Mouse (Mus musculus) midbrain, embryonic 16.5 days (tissue): Measurements from ENCODE around the gene D6Ertd527e. TPM values are rescaled to one million over a fixed set of nuclear protein-coding genes. Genes with fewer than 3 reads are reported as not detected.

Experiments
- ATAC-seq: fragments of 200-750 bp; cut with Nextera tagmentation; 2 replicates; pipeline ENCODE4 v1.8.0; 2017; ENCODE audit warnings: moderate TSS enrichment
- H3K27ac ChIP-seq: fragments of 300-500 bp; sonication (generic); 2 replicates; pipeline ENCODE4 v1.5.1; 2014; ENCODE audit warnings: mild to moderate bottlenecking, low read length, mixed read lengths
- H3K27me3 ChIP-seq: fragments of 300-500 bp; sonication (generic); 2 replicates; pipeline ENCODE4 v1.6.1; 2014; ENCODE audit warnings: low read depth, low read length, mixed read lengths; ENCODE audit not compliant: control insufficient read depth, insufficient read depth
- H3K36me3 ChIP-seq: fragments of 300-500 bp; sonication (generic); 2 replicates; pipeline ENCODE4 v1.6.1; 2014; ENCODE audit warnings: mild to moderate bottlenecking, low read length, moderate library complexity, mixed read lengths; ENCODE audit not compliant: control insufficient read depth, insufficient read depth
- H3K4me1 ChIP-seq: fragments of 300-500 bp; sonication (generic); 2 replicates; pipeline ENCODE4 v1.6.1; 2014; ENCODE audit warnings: mild to moderate bottlenecking, low read length, mixed read lengths; ENCODE audit not compliant: control insufficient read depth, insufficient read depth
- H3K4me2 ChIP-seq: fragments of 300-500 bp; sonication (generic); 2 replicates; pipeline ENCODE4 v1.6.1; 2014; ENCODE audit warnings: mild to moderate bottlenecking, low read length, mixed read lengths
- H3K4me3 ChIP-seq: fragments of 300-500 bp; sonication (generic); 2 replicates; pipeline ENCODE4 v1.5.1; 2014; ENCODE audit warnings: low read depth, mild to moderate bottlenecking, low read length, moderate library complexity, mixed read lengths
- H3K9ac ChIP-seq: fragments of 300-500 bp; sonication (generic); 2 replicates; pipeline ENCODE4 v1.6.1; 2014; ENCODE audit warnings: low read depth, low read length, mixed read lengths
- H3K9me3 ChIP-seq: fragments of 300-500 bp; sonication (generic); replicated peaks from 2 replicates; pipeline ENCODE4 v1.6.1; 2014; ENCODE audit warnings: mild to moderate bottlenecking, low read length, mixed read lengths; ENCODE audit not compliant: control insufficient read depth, poor library complexity, severe bottlenecking
- WGBS: fragments of 180-500 bp; shearing (Covaris S2); extraction: QIAGEN DNeasy Blood & Tissue Kit; methylation state at CpG from one replicate; pipeline ENCODE4 v1.1.7; 2014; 5-methylcytosine and 5-hydroxymethylcytosine counted together
- polyA plus RNA-seq: library from polyadenylated mRNA; unstranded; fragments of >200 nt; fragmentation: Nextera tagmentation; extraction: Ambion mirVana; gene quantifications from 2 replicates; pipeline ENCODE4 v1.2.1, GENCODE M21; 2015

Gene D6Ertd527e
- 0.19 TPM in 1 of 2 replicates, not detected in the other for polyA plus RNA-seq

DNA sequence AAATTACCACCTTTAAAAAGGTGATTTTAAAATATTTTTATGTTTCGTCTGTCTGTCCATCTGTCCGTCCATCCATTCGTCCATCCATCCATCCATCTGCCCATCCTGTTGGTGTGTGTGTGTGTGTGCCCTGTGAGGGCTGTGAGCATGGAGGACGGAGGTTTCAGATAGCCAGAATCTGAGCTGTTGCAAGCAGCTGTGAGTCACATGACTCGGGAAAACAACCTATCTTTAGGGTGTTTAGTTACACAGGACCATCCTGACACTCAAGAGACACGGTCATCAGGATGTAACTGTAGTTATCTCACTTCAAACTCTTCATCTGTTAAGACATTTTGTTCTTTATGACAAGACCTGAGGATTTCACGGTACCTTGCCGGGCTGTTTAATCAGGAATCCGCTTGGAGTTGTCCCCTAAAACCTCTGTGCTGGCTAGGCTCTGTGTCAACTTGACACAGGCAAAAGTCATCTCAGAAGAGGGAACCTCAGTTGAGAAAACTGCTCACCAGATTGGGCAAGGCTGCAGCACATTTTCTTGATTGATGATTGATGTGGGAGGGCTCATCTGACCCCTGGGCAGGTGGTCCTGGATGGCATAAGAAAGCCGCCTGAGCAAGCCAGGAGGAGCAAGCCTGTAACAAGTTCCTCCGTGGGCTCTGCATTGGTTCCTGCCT lies at the start of gene D6Ertd527e:
TSS of gene D6Ertd527e (plus strand) at position 624 of the 674 bp plus-strand sequence.
- no peaks in the 10 kb centered on the region for H3K9me3 ChIP-seq
- H3K9ac ChIP-seq, result no peak within 1 kb of the TSS
- no peak for ATAC-seq
- H3K4me1 ChIP-seq, result peaks cover 8% of the 10 kb centered on the region
- H3K4me2 ChIP-seq, result no peak within 1 kb of the TSS
- no peaks in the 10 kb centered on the region for H3K27me3 ChIP-seq
- H3K4me3 ChIP-seq, result no peak within 1 kb of the TSS
- no peaks in the 10 kb centered on the region for H3K36me3 ChIP-seq
- H3K27ac ChIP-seq, result no peak within 1 kb of the TSS
- 84% methylated on average over 11 of the region's 11 CpGs for WGBS

- Histone ChIP-seq H3K9me3 (no peaks in the 10 kb centered on the region), H3K4me2 (no peak overlapping the region), H3K4me1 (no peaks in the 10 kb centered on the region), H3K9ac (no peak overlapping the region), H3K36me3 (peaks cover 60% of the 10 kb centered on the region), H3K27me3 (no peaks in the 10 kb centered on the region), H3K4me3 (no peak overlapping the region), H3K27ac (no peak overlapping the region)
- ATAC-seq, result no peak
- WGBS, result 95% methylated on average over 1 of the region's 1 CpGs
These were observed 44.8 kb upstream of the D6Ertd527e start for GRCm38 (mm10) chr6:87059754-87060153.

GRCm38 (mm10) chr6:87063586-87063985 lies 41.0 kb upstream of the D6Ertd527e start:
- Histone ChIP-seq H3K27ac (no peak overlapping the region), H3K27me3 (no peaks in the 10 kb centered on the region), H3K9ac (no peak overlapping the region), H3K4me1 (no peaks in the 10 kb centered on the region), H3K4me2 (no peak overlapping the region), H3K36me3 (peaks cover 50% of the 10 kb centered on the region), H3K9me3 (no peaks in the 10 kb centered on the region), H3K4me3 (no peak overlapping the region)
- 95% methylated on average over 4 of the region's 4 CpGs for WGBS
- ATAC-seq, result no peak

GRCm38 (mm10) chr6:87068209-87068608 lies 36.3 kb upstream of the D6Ertd527e start:
- Histone ChIP-seq H3K9me3 (no peaks in the 10 kb centered on the region), H3K27me3 (no peaks in the 10 kb centered on the region), H3K27ac (no peak overlapping the region), H3K4me3 (no peak overlapping the region), H3K9ac (no peak overlapping the region), H3K4me2 (no peak overlapping the region), H3K4me1 (no peaks in the 10 kb centered on the region), H3K36me3 (peaks cover 41% of the 10 kb centered on the region)
- ATAC-seq, result no peak
- 93% methylated on average over 2 of the region's 2 CpGs for WGBS

DNA sequence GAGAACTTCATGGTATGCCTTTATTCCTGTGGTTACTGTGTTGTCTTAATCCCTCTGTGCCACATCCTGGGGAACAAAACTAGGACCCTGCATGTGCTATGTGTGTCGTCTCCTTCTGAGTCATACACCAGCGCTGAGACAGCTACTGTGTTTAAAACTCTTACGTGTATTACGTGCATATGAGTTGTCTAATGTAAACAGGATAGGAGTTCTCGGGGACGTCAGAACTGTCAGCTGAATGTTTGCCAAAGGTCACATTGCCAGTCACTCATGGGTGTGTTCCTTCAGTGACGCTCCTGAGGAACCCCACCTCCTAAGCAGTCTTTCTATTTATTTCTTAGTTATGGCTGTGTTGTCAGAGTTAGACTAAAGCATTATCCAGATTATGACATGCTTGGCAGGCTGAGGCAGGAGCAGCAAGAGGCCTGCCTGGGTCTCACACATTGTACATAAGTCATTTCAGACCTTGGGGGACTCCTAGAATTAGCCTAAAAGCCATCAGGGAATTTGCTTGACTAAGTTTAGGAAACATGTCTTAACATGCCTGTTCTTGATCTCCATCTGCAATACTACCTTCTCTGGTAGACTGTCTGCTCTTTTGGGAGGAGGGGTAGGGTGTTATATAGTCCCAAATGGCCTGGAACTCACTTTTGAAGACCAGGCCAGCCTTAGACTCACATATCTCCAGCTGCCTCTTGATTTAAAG lies 35.2 kb upstream of the D6Ertd527e start:
- H3K9me3 ChIP-seq, result no peaks in the 10 kb centered on the region
- no peaks in the 10 kb centered on the region for H3K27me3 ChIP-seq
- no peak overlapping the region for H3K27ac ChIP-seq
- H3K4me3 ChIP-seq, result no peak overlapping the region
- 83% methylated on average over 7 of the region's 7 CpGs for WGBS
- no peak overlapping the region for H3K9ac ChIP-seq
- H3K36me3 ChIP-seq, result peaks cover 41% of the 10 kb centered on the region
- H3K4me1 ChIP-seq, result no peaks in the 10 kb centered on the region
- ATAC-seq, result no peak
- no peak overlapping the region for H3K4me2 ChIP-seq

- H3K4me2 ChIP-seq, result no peak overlapping the region
- peaks cover 33% of the 10 kb centered on the region for H3K36me3 ChIP-seq
- no peak for ATAC-seq
- H3K4me3 ChIP-seq, result no peak overlapping the region
- no peaks in the 10 kb centered on the region for H3K4me1 ChIP-seq
- no peak overlapping the region for H3K9ac ChIP-seq
- H3K9me3 ChIP-seq, result no peaks in the 10 kb centered on the region
- WGBS, result 93% methylated on average over 4 of the region's 4 CpGs
- H3K27me3 ChIP-seq, result no peaks in the 10 kb centered on the region
- H3K27ac ChIP-seq, result no peak overlapping the region
These were observed 33.9 kb upstream of the D6Ertd527e start for GRCm38 (mm10) chr6:87070641-87071040.

DNA sequence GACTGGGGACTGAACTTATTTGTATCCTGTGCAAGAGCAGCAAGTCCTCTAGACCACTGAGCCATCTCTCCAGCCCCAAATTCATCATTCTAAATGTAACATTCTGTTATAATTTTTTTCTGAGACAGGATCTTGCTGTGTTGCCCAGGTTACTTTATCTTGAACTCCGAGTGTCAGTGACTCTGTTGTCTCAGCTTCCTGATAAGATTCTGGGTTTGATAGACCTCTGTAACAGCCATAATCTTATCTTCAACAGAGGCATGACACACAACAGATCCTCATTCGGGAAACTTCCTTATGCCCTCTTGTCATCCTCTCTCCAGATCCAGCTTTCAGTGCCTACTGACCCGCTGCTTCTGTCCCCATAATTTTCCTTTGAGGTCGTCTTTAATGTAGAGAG lies 31.8 kb upstream of the D6Ertd527e start:
- Histone ChIP-seq H3K9ac (no peak overlapping the region), H3K27me3 (no peaks in the 10 kb centered on the region), H3K4me3 (no peak overlapping the region), H3K9me3 (no peaks in the 10 kb centered on the region), H3K27ac (no peak overlapping the region), H3K4me2 (no peak overlapping the region), H3K36me3 (peaks cover 27% of the 10 kb centered on the region), H3K4me1 (no peaks in the 10 kb centered on the region)
- 92% methylated on average over 4 of the region's 4 CpGs for WGBS
- ATAC-seq, result no peak

DNA sequence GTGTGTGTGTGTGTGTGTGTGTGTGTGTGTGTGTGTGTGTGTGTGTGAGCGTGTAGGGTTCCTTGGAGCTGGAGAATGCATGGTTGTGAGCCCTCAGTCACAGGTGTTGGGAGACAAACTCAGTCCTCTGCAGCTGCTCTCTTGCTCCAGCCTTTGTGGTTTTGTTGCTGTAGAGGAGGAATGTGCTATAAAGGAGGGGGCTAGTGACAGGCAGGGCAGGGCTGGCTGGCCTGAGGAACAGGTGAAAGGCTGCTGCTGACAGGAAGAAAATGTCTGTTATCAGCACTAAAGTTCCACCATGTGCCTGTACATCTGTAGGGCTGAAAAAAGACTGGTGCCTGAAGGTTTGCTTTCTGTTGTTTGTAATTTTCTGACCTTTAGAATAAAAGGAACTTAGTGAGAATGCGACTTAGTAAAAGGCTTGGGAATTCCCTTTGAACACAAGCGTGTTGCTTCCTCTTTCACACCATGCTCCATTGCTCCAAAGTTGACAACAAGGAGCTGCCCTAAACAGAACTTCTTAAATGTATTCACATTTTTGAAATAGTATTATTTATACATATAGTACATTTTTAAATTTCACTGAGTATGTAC lies 29.4 kb upstream of the D6Ertd527e start:
- H3K4me3 ChIP-seq, result no peak overlapping the region
- no peak for ATAC-seq
- no peak overlapping the region for H3K27ac ChIP-seq
- no peaks in the 10 kb centered on the region for H3K4me1 ChIP-seq
- H3K36me3 ChIP-seq, result peaks cover 31% of the 10 kb centered on the region
- WGBS, result 80% methylated on average over 3 of the region's 3 CpGs
- no peaks in the 10 kb centered on the region for H3K9me3 ChIP-seq
- H3K27me3 ChIP-seq, result no peaks in the 10 kb centered on the region
- no peak overlapping the region for H3K9ac ChIP-seq
- no peak overlapping the region for H3K4me2 ChIP-seq

GRCm38 (mm10) chr6:87079457-87079856 lies 25.1 kb upstream of the D6Ertd527e start:
- peaks cover 32% of the 10 kb centered on the region for H3K36me3 ChIP-seq

More at GRCm38 (mm10) chr6:87079457-87079856, 25.1 kb upstream of the D6Ertd527e start:
- Histone ChIP-seq H3K27ac (no peak overlapping the region), H3K4me2 (no peak overlapping the region), H3K27me3 (no peaks in the 10 kb centered on the region), H3K4me3 (no peak overlapping the region), H3K4me1 (no peaks in the 10 kb centered on the region), H3K9me3 (no peaks in the 10 kb centered on the region), H3K9ac (no peak overlapping the region)
- 81% methylated on average over 4 of the region's 4 CpGs for WGBS
- no peak for ATAC-seq
